Mouse (Mus musculus): ENCODE results near the gene Scai. TPM values are rescaled to one million over a fixed set of nuclear protein-coding genes. Genes with fewer than 3 reads are reported as not detected.

Scai gene
- 4.5 to 12.5 TPM (median 12.3 TPM) in 3 replicates for total RNA-seq (2017)

- ATAC-seq (replicated peaks; ENCODE audit: insufficient number of reproducible peaks, low FRiP score, low TSS enrichment, poor library complexity, severe bottlenecking) = peak; percentile 99
Observed at GRCm38 (mm10) chr2:39190561-39191056, at the start of gene Scai. Scai (minus strand) TSS chr2:39190734.

- ATAC-seq (replicated peaks; ENCODE audit: insufficient number of reproducible peaks, low FRiP score, low TSS enrichment, poor library complexity, severe bottlenecking) = no peak
Observed at GRCm38 (mm10) chr2:39226731-39227130, 36.2 kb upstream of the Scai start.

GRCm38 (mm10) chr2:39226019-39226640, 35.6 kb upstream of the Scai start, which contains the start of gene Ppp6c:
Ppp6c (minus strand) TSS chr2:39226451.
- peak; percentile 97 for ATAC-seq (replicated peaks; ENCODE audit: insufficient number of reproducible peaks, low FRiP score, low TSS enrichment, poor library complexity, severe bottlenecking)

- ATAC-seq (replicated peaks; ENCODE audit: insufficient number of reproducible peaks, low FRiP score, low TSS enrichment, poor library complexity, severe bottlenecking) = peak; percentile 40
Observed at GRCm38 (mm10) chr2:39225331-39226018, 34.9 kb upstream of the Scai start.

- ATAC-seq (replicated peaks; ENCODE audit: insufficient number of reproducible peaks, low FRiP score, low TSS enrichment, poor library complexity, severe bottlenecking) = no peak
Observed at GRCm38 (mm10) chr2:39224621-39225020, 34.1 kb upstream of the Scai start.

GRCm38 (mm10) chr2:39220010-39220409, 29.5 kb upstream of the Scai start:
- ATAC-seq (replicated peaks; ENCODE audit: insufficient number of reproducible peaks, low FRiP score, low TSS enrichment, poor library complexity, severe bottlenecking) = no peak

GRCm38 (mm10) chr2:39219034-39219433, 28.5 kb upstream of the Scai start:
- no peak for ATAC-seq (replicated peaks; ENCODE audit: insufficient number of reproducible peaks, low FRiP score, low TSS enrichment, poor library complexity, severe bottlenecking)

GRCm38 (mm10) chr2:39217150-39217549, 26.6 kb upstream of the Scai start:
- ATAC-seq (replicated peaks; ENCODE audit: insufficient number of reproducible peaks, low FRiP score, low TSS enrichment, poor library complexity, severe bottlenecking) = no peak

- no peak for ATAC-seq (replicated peaks; ENCODE audit: insufficient number of reproducible peaks, low FRiP score, low TSS enrichment, poor library complexity, severe bottlenecking)
Observed at GRCm38 (mm10) chr2:39210738-39211137, 20.2 kb upstream of the Scai start.

- ATAC-seq (replicated peaks; ENCODE audit: insufficient number of reproducible peaks, low FRiP score, low TSS enrichment, poor library complexity, severe bottlenecking) = no peak
Observed at GRCm38 (mm10) chr2:39203359-39203758, 12.8 kb upstream of the Scai start.

- ATAC-seq (replicated peaks; ENCODE audit: insufficient number of reproducible peaks, low FRiP score, low TSS enrichment, poor library complexity, severe bottlenecking) = no peak
Observed at GRCm38 (mm10) chr2:39194809-39195208, 4.3 kb upstream of the Scai start.

GRCm38 (mm10) chr2:39189961-39190560, 473 bp downstream of the Scai start:
- peak; percentile 36 for ATAC-seq (replicated peaks; ENCODE audit: insufficient number of reproducible peaks, low FRiP score, low TSS enrichment, poor library complexity, severe bottlenecking)

- no peak for ATAC-seq (replicated peaks; ENCODE audit: insufficient number of reproducible peaks, low FRiP score, low TSS enrichment, poor library complexity, severe bottlenecking)
Observed at GRCm38 (mm10) chr2:39185942-39186341, 4.6 kb downstream of the Scai start.

- ATAC-seq (replicated peaks; ENCODE audit: insufficient number of reproducible peaks, low FRiP score, low TSS enrichment, poor library complexity, severe bottlenecking) = no peak
Observed at GRCm38 (mm10) chr2:39183587-39183986, 6.9 kb downstream of the Scai start.

- no peak for ATAC-seq (replicated peaks; ENCODE audit: insufficient number of reproducible peaks, low FRiP score, low TSS enrichment, poor library complexity, severe bottlenecking)
Observed at GRCm38 (mm10) chr2:39160996-39161395, 29.5 kb downstream of the Scai start.

- no peak for ATAC-seq (replicated peaks; ENCODE audit: insufficient number of reproducible peaks, low FRiP score, low TSS enrichment, poor library complexity, severe bottlenecking)
Observed at GRCm38 (mm10) chr2:39157916-39158315, 32.6 kb downstream of the Scai start.

- no peak for ATAC-seq (replicated peaks; ENCODE audit: insufficient number of reproducible peaks, low FRiP score, low TSS enrichment, poor library complexity, severe bottlenecking)
Observed at GRCm38 (mm10) chr2:39156821-39157220, 33.7 kb downstream of the Scai start.

GRCm38 (mm10) chr2:39150943-39151342, 39.6 kb downstream of the Scai start:
- no peak for ATAC-seq (replicated peaks; ENCODE audit: insufficient number of reproducible peaks, low FRiP score, low TSS enrichment, poor library complexity, severe bottlenecking)

- ATAC-seq (replicated peaks; ENCODE audit: insufficient number of reproducible peaks, low FRiP score, low TSS enrichment, poor library complexity, severe bottlenecking) = no peak
Observed at GRCm38 (mm10) chr2:39148075-39148474, 42.5 kb downstream of the Scai start.

GRCm38 (mm10) chr2:39146469-39146868, 44.1 kb downstream of the Scai start:
- ATAC-seq (replicated peaks; ENCODE audit: insufficient number of reproducible peaks, low FRiP score, low TSS enrichment, poor library complexity, severe bottlenecking) = no peak

All from monocyte, adult 5-6 weeks (primary cell).